8 mouse cellular contexts compared by ENCODE assay signal in genomic region chr12:79347643-79348042, GRCm38 (mm10). TPM values are rescaled to one million over a fixed set of nuclear protein-coding genes. Genes with fewer than 3 reads are reported as not detected.
DNase-seq lines count a peak whose midpoint lies in the region; ATAC-seq and TF ChIP-seq lines count a peak whose summit lies in the region.

No protein-coding gene starts in this region.

- H3K36me3 ChIP-seq in CH12.LX (replicated peaks in 1 of 2; ENCODE audit: control insufficient read depth in 1 of 2, insufficient read depth in 1 of 2, low read length in 1 of 2): peaks cover 0 to 48% of the 10 kb centered on the region in 2 experiments
- H3K36me3 ChIP-seq in embryonic facial prominence, embryonic 11.5 days (replicated peaks; ENCODE audit: control insufficient read depth, insufficient read depth, low read depth, low read length): no peaks in the 10 kb centered on the region
- H3K36me3 ChIP-seq in heart, embryonic 10.5 days: no peaks in the 10 kb centered on the region
- H3K36me3 ChIP-seq in kidney, postnatal 0 days (ENCODE audit: insufficient read depth, low read length): no peaks in the 10 kb centered on the region
- no peaks in the 10 kb centered on the region for H3K36me3 ChIP-seq in liver, embryonic 11.5 days (ENCODE audit: control insufficient read depth, insufficient read depth, low read length)
- H3K36me3 ChIP-seq in neural tube, embryonic 11.5 days (ENCODE audit: control insufficient read depth, insufficient read depth, low read length): no peaks in the 10 kb centered on the region

- in situ Hi-C loops in CH12.LX (cut with MboI; ENCODE audit: low pct_ligation_motif_present, low pct_unique_long_range_greater_than_20kb, low sequenced_read_pairs): no loop called here

- 7% methylated on average over 6 of the region's 6 CpGs for WGBS in embryonic facial prominence, embryonic 11.5 days
- WGBS in heart, embryonic 10.5 days: 9% methylated on average over 6 of the region's 6 CpGs
- WGBS in kidney, postnatal 0 days: 6% methylated on average over 6 of the region's 6 CpGs
- 16% methylated on average over 6 of the region's 6 CpGs for WGBS in liver, embryonic 11.5 days
- 16% methylated on average over 6 of the region's 6 CpGs for WGBS in neural tube, embryonic 11.5 days

- no peaks in the 10 kb centered on the region for H3K27me3 ChIP-seq in CH12.LX (replicated peaks)
- no peaks in the 10 kb centered on the region for H3K27me3 ChIP-seq in embryonic facial prominence, embryonic 11.5 days (ENCODE audit: control insufficient read depth, insufficient read depth, low read length)
- no peaks in the 10 kb centered on the region for H3K27me3 ChIP-seq in heart, embryonic 10.5 days (ENCODE audit: insufficient read depth, poor library complexity, severe bottlenecking)
- no peaks in the 10 kb centered on the region for H3K27me3 ChIP-seq in kidney, postnatal 0 days (ENCODE audit: insufficient read depth, low read length)
- no peaks in the 10 kb centered on the region for H3K27me3 ChIP-seq in liver, embryonic 11.5 days (replicated peaks; ENCODE audit: control insufficient read depth, insufficient read depth, low read length)
- H3K27me3 ChIP-seq in neural tube, embryonic 11.5 days (ENCODE audit: control insufficient read depth, insufficient read depth, low read length): no peaks in the 10 kb centered on the region

- DNase-seq in CH12.LX (ENCODE audit: extremely low read depth): peak; percentile 77
- DNase-seq in adrenal gland, postnatal 14 days: peak; percentile 81
- peak; percentile 91 for DNase-seq in embryonic facial prominence, embryonic 11.5 days (ENCODE audit: low spot score)
- peak; percentile 83 for DNase-seq in heart, embryonic 10.5 days (ENCODE audit: low spot score)
- peak; percentile 98 for DNase-seq in kidney, postnatal 0 days (ENCODE audit: low spot score)
- DNase-seq in liver, embryonic 11.5 days (ENCODE audit: low spot score): no peak
- peak; percentile 70 for DNase-seq in neural tube, embryonic 11.5 days (ENCODE audit: low spot score)
- DNase-seq in thymus, postnatal 10 days (ENCODE audit: low spot score in 2 of 2): peak; percentile 11 to 66

- dilution Hi-C loops in CH12.LX (cut with MboI; ENCODE audit: extremely low pct_ligation_motif_present, extremely low pct_unique_long_range_greater_than_20kb, low sequenced_read_pairs): no loop called here

- no peak overlapping the region for H3K27ac ChIP-seq in CH12.LX (ENCODE audit: insufficient read depth, low read depth)
- no peak overlapping the region for H3K27ac ChIP-seq in embryonic facial prominence, embryonic 11.5 days (replicated peaks; ENCODE audit: low read depth, low read length)
- H3K27ac ChIP-seq in heart, embryonic 10.5 days: no peak overlapping the region
- H3K27ac ChIP-seq in kidney, postnatal 0 days: no peak overlapping the region
- H3K27ac ChIP-seq in liver, embryonic 11.5 days (ENCODE audit: low read depth, low read length): no peak overlapping the region
- H3K27ac ChIP-seq in neural tube, embryonic 11.5 days (ENCODE audit: low read depth, low read length): no peak overlapping the region

- H3K4me2 ChIP-seq in CH12.LX (ENCODE audit: insufficient read depth, low read depth, poor library complexity, severe bottlenecking): no peak overlapping the region
- H3K4me2 ChIP-seq in embryonic facial prominence, embryonic 11.5 days (ENCODE audit: low read depth, low read length): no peak overlapping the region
- H3K4me2 ChIP-seq in kidney, postnatal 0 days (ENCODE audit: low read length): no peak overlapping the region
- no peak overlapping the region for H3K4me2 ChIP-seq in liver, embryonic 11.5 days
- no peak overlapping the region for H3K4me2 ChIP-seq in neural tube, embryonic 11.5 days (ENCODE audit: low read depth)

- no peaks in the 10 kb centered on the region for H3K9me3 ChIP-seq in CH12.LX (replicated peaks; ENCODE audit: low read length)
- no peaks in the 10 kb centered on the region for H3K9me3 ChIP-seq in embryonic facial prominence, embryonic 11.5 days (replicated peaks; ENCODE audit: control insufficient read depth, low read length)
- H3K9me3 ChIP-seq in heart, embryonic 10.5 days: no peaks in the 10 kb centered on the region
- H3K9me3 ChIP-seq in kidney, postnatal 0 days (replicated peaks; ENCODE audit: low read length): no peaks in the 10 kb centered on the region
- H3K9me3 ChIP-seq in liver, embryonic 11.5 days (ENCODE audit: control insufficient read depth, low read length): no peaks in the 10 kb centered on the region
- H3K9me3 ChIP-seq in neural tube, embryonic 11.5 days (ENCODE audit: control insufficient read depth, low read length): no peaks in the 10 kb centered on the region

- peaks cover 0 to 17% of the 10 kb centered on the region in 2 experiments; a peak in 2 of 4 replicates for H3K4me1 ChIP-seq in CH12.LX (ENCODE audit: control insufficient read depth in 1 of 2, insufficient read depth in 2 of 2)
- H3K4me1 ChIP-seq in embryonic facial prominence, embryonic 11.5 days (ENCODE audit: control insufficient read depth, insufficient read depth, low read length): no peaks in the 10 kb centered on the region; the same call in 1 of the 2 replicates
- peaks cover 21% of the 10 kb centered on the region for H3K4me1 ChIP-seq in heart, embryonic 10.5 days
- H3K4me1 ChIP-seq in kidney, postnatal 0 days (replicated peaks; ENCODE audit: insufficient read depth, low read length): 0 out of 2 replicates have a peak, but pooled peaks cover 8% of the 10 kb centered on the region
- H3K4me1 ChIP-seq in liver, embryonic 11.5 days (replicated peaks; ENCODE audit: control insufficient read depth, insufficient read depth, low read length): peaks cover 11% of the 10 kb centered on the region
- no peaks in the 10 kb centered on the region for H3K4me1 ChIP-seq in neural tube, embryonic 11.5 days (ENCODE audit: control insufficient read depth, insufficient read depth, low read length)

- no peak for TF ChIP-seq EP300 in CH12.LX (IDR thresholded peaks at IDR 0.05; ENCODE audit: low read length)

- ATAC-seq in embryonic facial prominence, embryonic 11.5 days (replicated peaks; ENCODE audit: insufficient number of reproducible peaks, low FRiP score, low TSS enrichment, low read depth): peak; percentile 59; the same call in 1 of the 2 replicates
- ATAC-seq in kidney, postnatal 0 days (replicated peaks; ENCODE audit: low FRiP score, low read depth): peak; percentile 54; the same call in 1 of the 2 replicates
- peak; percentile 41; the same call in 1 of the 2 replicates for ATAC-seq in liver, embryonic 11.5 days (replicated peaks; ENCODE audit: low FRiP score)
- no peak for ATAC-seq in neural tube, embryonic 11.5 days (ENCODE audit: insufficient read depth, low FRiP score, low TSS enrichment)

- TF ChIP-seq RAD21 in CH12.LX (IDR thresholded peaks at IDR 0.05; ENCODE audit: low read depth, low read length): peak; percentile 78

- no peak for TF ChIP-seq POLR2A in CH12.LX (IDR thresholded peaks at IDR 0.05; ENCODE audit: low read depth, low read length)

- H3K9ac ChIP-seq in CH12.LX (ENCODE audit: insufficient read depth, low read depth): no peak overlapping the region
- H3K9ac ChIP-seq in embryonic facial prominence, embryonic 11.5 days (replicated peaks; ENCODE audit: low read length): no peak overlapping the region
- H3K9ac ChIP-seq in kidney, postnatal 0 days (ENCODE audit: low read depth, low read length): no peak overlapping the region
- no peak overlapping the region for H3K9ac ChIP-seq in liver, embryonic 11.5 days (ENCODE audit: low read depth, low read length)
- no peak overlapping the region for H3K9ac ChIP-seq in neural tube, embryonic 11.5 days (ENCODE audit: low read length)

- H3K4me3 ChIP-seq in CH12.LX (replicated peaks in 1 of 3; ENCODE audit: low read depth in 2 of 3, low read length in 2 of 3, poor library complexity in 1 of 3): no peak overlapping the region
- H3K4me3 ChIP-seq in embryonic facial prominence, embryonic 11.5 days (ENCODE audit: low read depth, low read length): no peak overlapping the region
- H3K4me3 ChIP-seq in heart, embryonic 10.5 days: no peak overlapping the region
- H3K4me3 ChIP-seq in kidney, postnatal 0 days (replicated peaks; ENCODE audit: low read depth, low read length): no peak overlapping the region
- H3K4me3 ChIP-seq in liver, embryonic 11.5 days (ENCODE audit: low read depth, low read length): no peak overlapping the region
- no peak overlapping the region for H3K4me3 ChIP-seq in neural tube, embryonic 11.5 days (ENCODE audit: low read depth, low read length)

- peak; percentile 65 to 83 for TF ChIP-seq CTCF in CH12.LX (conservative IDR thresholded peaks at IDR 0.05 in 1 of 2, IDR thresholded peaks at IDR 0.05 in 1 of 2; ENCODE audit: low read depth in 2 of 2, low read length in 2 of 2)
- TF ChIP-seq CTCF in kidney, postnatal 0 days (IDR thresholded peaks at IDR 0.05; ENCODE audit: low read depth): peak; percentile 86

- no peaks in the 10 kb centered on the region for H3K79me2 ChIP-seq in CH12.LX (replicated peaks; ENCODE audit: control insufficient read depth, extremely low read depth, insufficient read depth, poor library complexity, severe bottlenecking)

TF ChIP-seq in CH12.LX, 34 proteins besides CTCF, POLR2A, EP300 and RAD21 (continues in another document):
- peak; percentile 63 for TF ChIP-seq SMC3 (IDR thresholded peaks at IDR 0.05; ENCODE audit: low read depth, low read length)

RNA-seq across cellular contexts. Expression of gene Rad51b, which starts 50.6 kb away (rescaled TPM):
- total RNA-seq in CH12.LX (2012; rRNA removed): 7.7 and 8.5 TPM in 2 replicates
- total RNA-seq in CH12.LX (2014; rRNA removed): 8.6 and 9.6 TPM in 2 replicates
- 5.9 and 6.5 TPM in 2 replicates for polyA plus RNA-seq in CH12.LX (2012; ENCODE audit: insufficient read length, low read depth)
- total RNA-seq in adrenal gland, postnatal 14 days (2021): 1.1 and 1.6 TPM in 2 replicates
- 4.9 and 6.3 TPM in 2 replicates for polyA plus RNA-seq in embryonic facial prominence, embryonic 11.5 days (2014; fragmentation: Nextera tagmentation; extraction: Ambion mirVana)
- 5.1 and 6.6 TPM in 2 replicates for polyA plus RNA-seq in heart, embryonic 10.5 days (2016; fragmentation: Nextera tagmentation; extraction: Ambion mirVana)
- 3.9 TPM in 2 replicates for polyA plus RNA-seq in kidney, postnatal 0 days (2015; fragmentation: Nextera tagmentation; extraction: Ambion mirVana)
- polyA plus RNA-seq in liver, embryonic 11.5 days (2014; fragmentation: Nextera tagmentation; extraction: Ambion mirVana): 7.7 and 8.3 TPM in 2 replicates
- polyA plus RNA-seq in neural tube, embryonic 11.5 days (2014; fragmentation: Nextera tagmentation; extraction: Ambion mirVana): 4.7 and 5.5 TPM in 2 replicates

RNA-seq across cellular contexts. Expression of gene Zfyve26, which starts 51.5 kb away (rescaled TPM):
- 16.1 and 19.1 TPM in 2 replicates for total RNA-seq in CH12.LX (2012; rRNA removed)
- 10.1 and 10.4 TPM in 2 replicates for total RNA-seq in CH12.LX (2014; rRNA removed)
- 24.8 and 27.8 TPM in 2 replicates for polyA plus RNA-seq in CH12.LX (2012; ENCODE audit: insufficient read length, low read depth)
- total RNA-seq in adrenal gland, postnatal 14 days (2021): 22.0 and 23.1 TPM in 2 replicates
- polyA plus RNA-seq in embryonic facial prominence, embryonic 11.5 days (2014; fragmentation: Nextera tagmentation; extraction: Ambion mirVana): 9.7 and 12.4 TPM in 2 replicates
- polyA plus RNA-seq in heart, embryonic 10.5 days (2016; fragmentation: Nextera tagmentation; extraction: Ambion mirVana): 12.4 and 12.5 TPM in 2 replicates
- 7.6 and 8.9 TPM in 2 replicates for polyA plus RNA-seq in kidney, postnatal 0 days (2015; fragmentation: Nextera tagmentation; extraction: Ambion mirVana)
- polyA plus RNA-seq in liver, embryonic 11.5 days (2014; fragmentation: Nextera tagmentation; extraction: Ambion mirVana): 16.2 and 18.0 TPM in 2 replicates
- polyA plus RNA-seq in neural tube, embryonic 11.5 days (2014; fragmentation: Nextera tagmentation; extraction: Ambion mirVana): 11.4 and 12.5 TPM in 2 replicates
